Mouse (Mus musculus) thymus, postnatal 4 days (tissue): Measurements from ENCODE around the gene Gstm4.
A peak's percentile ranks its signal among the peaks of the same experiment; 100 is the strongest.
"Not testable (repeated sequence)": the region's sequence is repeated elsewhere in the genome, so short reads cannot be mapped to it uniquely, and the experiment has no call there.

Source experiments
- DNase-seq: peaks from one replicate; pipeline ENCODE4 v3.0.0; 2021

Gene Gstm4

DNA sequence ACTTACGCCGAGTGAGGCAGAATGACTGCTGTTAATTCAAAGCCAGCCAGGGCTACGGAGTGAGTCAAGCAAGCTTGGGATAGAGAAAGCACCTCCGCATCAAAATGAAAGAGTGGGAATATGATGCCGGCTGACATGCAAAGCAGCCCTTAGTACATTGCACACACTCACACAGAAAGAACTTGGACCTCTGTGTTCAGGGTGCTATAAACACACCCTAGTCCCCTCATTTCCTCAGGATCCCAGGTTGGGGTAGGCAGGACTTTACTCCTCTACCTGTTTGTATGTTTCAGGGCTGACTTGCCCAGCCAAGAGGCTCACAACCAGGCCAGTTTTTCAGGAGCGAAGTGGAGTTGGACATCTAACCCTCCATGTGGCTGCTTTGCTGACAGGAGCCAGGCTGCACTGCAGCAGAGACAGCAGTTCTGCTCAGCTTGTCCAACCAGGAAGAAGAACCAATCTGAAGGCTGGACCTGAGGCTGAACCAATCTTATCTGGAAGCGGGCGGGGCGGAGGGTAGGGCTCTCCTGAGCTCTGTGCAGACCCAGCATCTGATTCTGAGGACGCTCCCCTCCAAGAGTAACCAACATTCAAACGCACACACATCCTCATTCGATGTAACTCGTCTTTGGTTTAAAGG, 24.7 kb upstream of the Gstm4 start:
- DNase-seq = peak; percentile 37

DNA sequence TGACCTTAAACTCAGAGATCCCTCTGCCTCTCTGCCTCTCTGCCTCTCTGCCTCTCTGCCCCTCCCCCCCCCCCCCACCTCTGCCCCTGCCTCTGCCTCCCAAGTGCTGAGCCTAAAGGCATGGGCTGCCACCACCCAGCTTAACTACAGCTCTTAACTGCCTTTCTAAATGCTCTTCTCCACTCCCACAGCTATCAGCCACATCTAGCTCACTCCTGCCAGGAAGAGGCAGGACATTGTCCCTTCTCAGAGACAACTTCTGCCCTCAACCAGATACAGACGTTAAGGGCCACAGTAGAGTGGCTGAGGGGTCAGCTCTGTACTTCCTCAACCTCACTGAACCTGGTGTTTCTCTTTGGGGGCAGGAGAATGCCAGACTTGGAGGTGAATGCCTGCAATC, 24.1 kb upstream of the Gstm4 start:
- DNase-seq = no peak

DNA sequence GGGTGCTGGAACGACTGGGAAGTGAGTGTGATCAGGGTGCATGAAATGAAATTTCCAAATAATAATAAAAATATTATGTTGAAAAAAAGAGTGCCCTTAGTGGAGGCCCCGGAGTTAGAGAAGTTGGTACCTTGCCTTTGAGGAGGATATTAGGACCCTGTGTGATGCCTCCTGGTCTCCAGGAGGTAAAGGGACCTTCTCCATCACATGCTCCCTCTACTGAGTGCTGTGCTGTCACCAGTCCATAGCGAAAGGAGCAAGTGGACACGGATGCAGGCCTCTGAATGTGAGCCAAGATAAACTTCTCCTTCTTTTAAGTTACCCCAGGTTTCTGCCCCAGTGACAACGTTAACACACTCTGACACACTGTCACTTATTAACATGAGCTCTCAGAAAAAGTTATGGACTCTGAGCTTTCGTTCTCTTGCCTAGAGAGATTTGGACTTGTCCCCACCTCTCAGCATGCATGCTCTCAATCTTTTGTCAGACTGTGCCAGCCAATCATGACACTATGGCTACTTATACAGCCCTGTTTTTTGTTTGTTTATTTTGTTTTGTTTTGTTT, 22.8 kb upstream of the Gstm4 start:
- no peak for DNase-seq

DNA sequence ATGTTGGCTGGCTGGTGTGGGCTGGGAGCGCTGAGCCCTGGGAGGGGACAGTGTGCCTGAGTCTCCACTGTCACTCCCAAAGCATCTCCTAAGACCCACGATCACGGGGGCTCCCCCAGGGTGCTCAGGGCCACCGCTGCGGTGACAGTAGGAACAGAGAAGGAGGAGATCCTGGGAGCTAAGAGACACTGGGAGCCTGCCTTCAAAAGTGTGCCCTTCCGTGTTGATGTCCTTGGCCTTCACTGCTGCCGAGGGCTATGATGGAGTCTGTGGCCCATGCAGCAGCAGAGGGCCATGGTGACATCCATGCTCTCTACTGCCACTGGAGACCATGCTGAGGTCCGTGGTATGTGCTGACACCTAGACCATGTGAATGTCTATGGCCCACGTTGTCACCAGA, 20.9 kb upstream of the Gstm4 start:
- no peak for DNase-seq

GRCm38 (mm10) chr3:108064672-108065071, 20.0 kb upstream of the Gstm4 start:
- DNase-seq = no peak

GRCm38 (mm10) chr3:108062648-108063047, 18.0 kb upstream of the Gstm4 start:
- no peak for DNase-seq

DNA sequence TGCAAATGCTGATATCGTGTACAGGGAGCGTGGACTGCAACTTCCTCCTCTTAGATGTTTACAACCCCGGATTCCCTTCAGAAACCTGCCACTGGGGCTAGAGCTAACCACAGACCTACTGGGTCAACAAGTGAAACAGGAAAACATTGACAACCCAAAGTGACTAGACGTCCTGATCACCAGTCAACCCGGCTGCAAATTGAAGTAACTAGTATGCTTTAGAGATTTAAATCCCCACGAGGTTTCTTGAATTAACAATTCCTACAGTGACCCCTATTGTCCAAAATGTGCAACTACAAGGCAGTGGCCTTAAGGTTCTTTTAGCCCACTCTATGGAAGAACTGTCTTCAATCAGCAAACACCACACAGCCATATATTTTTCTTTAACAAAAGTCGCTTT, 16.7 kb upstream of the Gstm4 start:
- peak; percentile 60 for DNase-seq

DNA sequence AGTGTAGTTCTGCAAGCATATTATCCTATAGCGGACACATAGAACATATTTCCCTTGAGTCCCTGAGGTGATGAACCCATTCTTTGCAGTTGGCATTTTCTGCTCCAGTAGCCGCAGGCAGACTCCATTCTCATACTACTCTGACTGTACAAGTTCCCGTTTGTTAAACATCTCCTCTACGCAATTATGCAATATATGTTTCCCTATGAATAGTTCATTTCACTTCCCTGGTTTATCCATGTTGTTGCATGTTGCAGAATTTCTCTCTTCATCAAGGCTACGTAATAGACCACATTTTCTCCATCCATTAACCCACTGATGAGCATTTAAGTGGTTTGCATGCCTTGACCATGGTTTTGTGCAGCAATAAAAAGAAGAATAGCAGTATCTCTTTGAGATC, 5.8 kb upstream of the Gstm4 start:
- DNase-seq = no peak

DNA sequence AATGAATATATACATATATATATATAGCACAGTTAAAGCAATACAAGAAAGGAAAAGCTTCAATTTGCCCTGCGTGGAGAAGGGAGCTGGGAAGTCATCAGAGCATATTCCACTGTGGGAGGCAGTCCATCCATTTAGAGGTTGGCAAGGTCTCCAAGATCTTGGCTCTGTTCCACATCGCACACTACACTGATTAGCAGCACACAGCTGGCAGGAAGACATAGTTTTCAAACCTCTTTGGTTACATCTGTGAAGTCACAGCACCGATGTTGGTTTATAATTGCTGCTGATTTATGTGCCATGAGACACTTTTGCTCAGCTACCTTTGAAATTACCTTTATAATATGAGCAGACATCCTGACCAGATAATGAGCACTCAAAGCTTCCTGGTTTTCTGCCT, 3.6 kb upstream of the Gstm4 start:
- DNase-seq = no peak

DNA sequence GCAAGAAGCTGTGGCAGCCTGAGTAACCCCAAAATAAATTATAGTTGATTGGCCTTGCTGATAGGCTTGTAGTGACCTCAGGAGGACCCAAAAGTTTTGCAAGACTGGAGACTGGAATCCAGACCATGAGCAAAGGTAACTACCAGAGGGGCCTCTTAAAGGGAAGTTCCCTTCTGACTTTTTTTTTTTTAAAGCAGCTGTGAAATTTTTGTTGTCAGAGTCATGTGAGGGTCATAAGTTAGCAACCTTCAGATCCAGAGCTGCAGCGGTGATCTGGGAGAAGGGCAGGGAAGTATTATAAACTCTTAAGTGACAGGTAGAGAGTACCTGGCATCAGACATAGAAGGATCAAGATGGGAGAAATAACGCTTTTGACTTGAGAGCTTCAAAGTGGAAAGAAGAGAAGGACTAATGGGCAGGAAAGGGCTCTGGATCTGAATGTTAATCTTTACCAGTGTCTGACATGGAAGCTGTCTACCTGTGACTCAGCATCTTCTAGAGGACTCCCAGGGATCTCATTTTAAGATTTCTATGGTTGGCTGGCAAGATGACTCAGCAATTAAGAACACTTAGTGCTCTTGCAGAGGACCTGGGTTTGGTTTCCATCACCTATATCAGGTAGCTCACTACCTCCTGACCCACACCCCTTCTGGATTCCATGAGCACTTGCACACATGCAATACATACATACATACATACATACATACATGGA, 2.4 kb upstream of the Gstm4 start:
- DNase-seq = no peak

GRCm38 (mm10) chr3:108033156-108033555, 11.5 kb downstream of the Gstm4 start:
- no peak for DNase-seq

DNA sequence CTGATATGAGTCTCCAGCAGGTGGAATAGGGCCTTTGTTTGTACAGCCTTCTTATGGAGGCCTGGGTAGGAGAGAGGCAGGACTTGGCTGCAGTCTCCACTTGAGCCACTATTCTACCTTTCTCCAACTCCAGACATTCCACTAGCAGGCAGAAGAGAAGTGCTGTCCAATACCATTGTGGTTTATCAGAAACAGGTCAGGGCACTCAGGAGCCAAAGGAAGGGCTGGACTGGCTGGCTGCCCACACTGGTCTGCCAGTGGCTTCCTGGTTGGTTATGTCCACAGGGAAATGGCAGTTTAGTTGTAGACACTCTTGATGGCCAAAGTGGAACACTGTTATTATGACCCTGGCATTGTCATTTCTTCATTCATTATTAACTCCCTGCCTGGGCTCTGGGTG, 12.6 kb downstream of the Gstm4 start:
- no peak for DNase-seq

GRCm38 (mm10) chr3:108028641-108029365, 15.9 kb downstream of the Gstm4 start:
- DNase-seq = no peak

- no peak for DNase-seq
These were observed 18.1 kb downstream of the Gstm4 start for GRCm38 (mm10) chr3:108026597-108026996.

- no peak for DNase-seq
These were observed 18.6 kb downstream of the Gstm4 start for GRCm38 (mm10) chr3:108026049-108026448.

DNA sequence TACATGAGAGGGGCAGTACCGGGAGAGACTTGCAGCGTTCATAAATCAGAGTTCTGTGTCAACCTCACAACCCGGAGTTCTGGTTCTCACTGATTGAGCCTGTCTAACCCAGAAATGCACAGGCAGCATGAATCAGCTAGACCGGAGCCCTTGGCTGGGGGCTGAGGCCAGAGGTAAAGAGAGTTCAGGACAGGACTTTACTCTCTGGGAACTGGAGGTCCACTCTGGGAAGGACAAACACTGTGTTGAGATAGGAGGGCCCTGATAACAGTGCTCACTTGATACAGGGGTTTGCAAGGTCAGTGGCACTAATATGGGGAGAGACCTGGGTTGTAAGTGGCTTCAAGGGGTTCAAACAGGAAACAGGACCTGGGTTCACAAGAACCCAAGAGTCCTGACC, 19.4 kb downstream of the Gstm4 start:
- DNase-seq = no peak

DNA sequence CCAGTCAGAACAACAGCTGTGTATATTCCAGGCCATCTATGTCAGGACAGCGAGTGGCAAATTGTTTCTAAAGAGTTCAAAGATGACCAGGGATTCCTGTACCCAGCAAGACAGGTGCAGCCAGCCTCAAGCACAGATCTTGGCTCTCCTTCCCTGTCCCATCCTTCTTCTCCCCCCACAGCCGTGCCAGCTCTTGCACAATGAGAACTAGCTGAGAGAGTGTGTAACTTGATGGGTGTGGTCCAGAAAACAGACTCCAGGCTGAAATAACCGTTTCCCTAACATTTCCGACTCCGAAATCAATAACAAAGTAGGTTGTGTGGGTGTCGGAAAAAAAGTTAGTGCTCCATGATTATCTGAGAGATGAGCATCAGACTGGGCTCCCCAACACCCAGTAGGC, 22.0 kb downstream of the Gstm4 start:
- DNase-seq = no peak

DNA sequence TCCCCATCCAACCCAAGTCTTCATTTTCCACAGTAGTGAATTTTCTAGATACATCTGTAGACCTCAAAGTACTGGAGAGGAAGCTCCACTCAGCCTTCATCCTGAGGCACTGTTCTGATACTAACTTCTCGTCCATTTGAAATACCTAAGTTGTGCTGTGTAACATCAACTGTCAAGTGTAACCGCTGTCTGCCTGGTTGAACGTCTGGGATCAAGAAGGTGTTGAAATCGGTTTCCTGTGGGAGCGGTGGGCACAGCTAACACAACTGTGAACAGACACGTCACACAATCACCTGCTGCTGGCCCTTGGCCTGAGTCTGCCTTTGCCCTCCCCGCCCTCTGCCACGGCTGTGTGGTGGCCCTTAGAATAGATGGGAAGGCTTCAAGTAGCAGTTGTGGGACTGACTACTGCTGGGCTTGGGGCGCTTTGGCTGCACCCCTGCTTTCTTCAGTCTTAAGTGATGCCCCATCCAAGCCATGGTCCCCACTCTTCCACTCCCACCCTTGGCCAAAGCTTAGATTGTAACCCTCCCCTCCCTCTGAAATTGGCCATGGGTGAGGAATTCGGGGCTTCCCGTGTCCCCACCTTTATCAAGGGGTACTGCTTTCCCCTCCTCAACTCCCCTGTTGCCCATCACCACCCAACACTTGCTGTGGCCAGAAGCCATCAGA, 24.2 kb downstream of the Gstm4 start:
- not testable (repeated sequence) for DNase-seq

DNA sequence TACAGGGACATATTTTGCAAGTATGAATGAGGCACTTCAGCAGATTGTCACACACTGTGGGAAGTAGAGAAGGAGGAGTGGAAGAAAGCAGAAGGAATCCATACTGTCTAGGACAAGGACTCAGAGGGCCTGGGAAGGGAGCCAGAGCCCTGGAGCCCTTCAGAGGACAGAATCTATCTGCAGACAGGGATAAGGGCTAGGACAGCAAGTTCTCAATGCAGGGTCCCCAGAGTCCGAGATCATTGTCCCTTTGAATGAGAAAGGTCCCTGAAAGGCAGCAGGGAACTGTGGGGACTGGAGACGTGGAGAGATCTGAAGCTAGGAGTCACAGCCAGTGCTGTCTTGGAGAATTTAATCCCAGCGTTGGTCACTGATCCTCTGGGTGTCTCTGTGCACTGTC, 25.5 kb downstream of the Gstm4 start:
- not testable (repeated sequence) for DNase-seq

DNA sequence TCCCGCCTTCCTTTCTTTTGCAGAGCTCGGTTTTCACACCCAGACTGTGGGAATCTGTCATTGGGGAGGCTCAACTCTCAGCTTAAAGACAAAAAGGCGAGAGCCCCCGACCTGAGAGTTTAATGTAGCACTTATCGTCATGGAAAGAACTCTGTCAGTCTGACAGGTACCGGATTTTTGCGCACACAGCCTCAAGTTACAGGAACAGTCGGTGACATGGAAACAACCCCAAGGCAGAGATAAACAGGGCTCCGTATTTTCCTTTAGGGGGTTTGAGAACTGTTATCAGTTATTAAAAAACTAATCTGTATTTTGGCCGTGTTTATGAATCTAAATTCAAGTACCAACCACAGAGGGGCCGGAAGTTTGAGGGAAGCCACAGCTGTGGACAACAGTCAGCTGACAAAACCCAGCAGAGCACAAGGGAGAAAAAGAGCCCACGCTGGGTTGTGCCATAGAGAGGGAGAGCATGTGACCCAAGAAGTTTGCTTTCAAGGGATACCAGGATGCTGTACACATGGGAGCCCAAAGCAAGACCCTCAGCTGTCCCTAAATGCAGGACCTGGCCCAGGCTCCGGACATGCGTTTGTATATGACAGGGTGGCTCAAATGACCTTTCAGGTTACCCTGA, 26.4 kb downstream of the Gstm4 start:
- DNase-seq = peak; percentile 23

- DNase-seq = peak; percentile 87
These were observed 27.1 kb downstream of the Gstm4 start, which contains the start of gene Gstm1 for GRCm38 (mm10) chr3:108017473-108018189. Gstm1 (minus strand) TSS chr3:108017973.

DNA sequence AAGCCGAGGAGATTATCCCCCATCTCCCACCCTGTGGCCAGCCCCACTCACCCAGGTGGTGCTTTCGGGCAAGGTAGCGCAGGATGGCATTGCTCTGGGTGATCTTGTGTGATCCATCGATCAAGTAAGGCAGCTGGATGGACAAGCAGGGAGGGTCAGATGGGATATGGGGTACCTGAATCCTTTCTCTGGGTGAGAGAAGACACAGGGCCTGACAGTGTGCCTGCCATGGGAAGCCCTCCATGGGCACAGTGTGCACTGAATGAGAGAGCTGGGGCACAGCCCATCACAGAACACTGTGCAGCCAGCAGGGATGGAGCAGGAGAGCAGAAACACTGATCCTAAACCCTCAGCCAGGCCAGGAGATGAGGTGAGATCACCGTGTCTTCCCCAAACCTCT, 28.2 kb downstream of the Gstm4 start:
- DNase-seq = not testable (repeated sequence)
